Mouse (Mus musculus) T-helper 17 cell (primary cell): ENCODE measurements at regions not wholly inside any gene's neighbourhood (a gene's known extent, or its start where the extent isn't known, plus 50 kb on each side); places are given as distances from the start of the nearest gene placed in this dataset.

Source experiments
- in situ Hi-C, 2 experiments: fragments of 300-600 bp; cut with MboI, MseI; formaldehyde crosslinking; loops; 1 replicate in 1 of 2; 2 replicates in 1 of 2; pipeline ENCODE4 v1.15.1; 2025; ENCODE audit warnings: high pct_unique_total_duplicates in 2 of 2

GRCm38 (mm10) chr12:55933417-55933816 lies 97.3 kb downstream of the Brms1l start:
- in situ Hi-C loops: no loop called here

GRCm38 (mm10) chr12:55930468-55930867 lies 94.3 kb downstream of the Brms1l start:
- in situ Hi-C loops: no loop called here

- in situ Hi-C loops: no loop called here
These were observed 90.8 kb downstream of the Brms1l start for GRCm38 (mm10) chr12:55926974-55927321.

- in situ Hi-C loops: no loop called here
These were observed 90.3 kb downstream of the Brms1l start for GRCm38 (mm10) chr12:55926276-55926973.
